Mouse (Mus musculus): ENCODE results near the gene Klf11.
"Not testable (repeated sequence)": the region's sequence is repeated elsewhere in the genome, so short reads cannot be mapped to it uniquely, and the experiment has no call there.

Gene Klf11

GRCm38 (mm10) chr12:24651063-24651557 lies at the start of gene Klf11:
Gene Klf11, plus strand, starts transcription at chr12:24651274.
- DNase-seq (ENCODE audit: low spot score in 2 of 2): peak; percentile 96 to 99

GRCm38 (mm10) chr12:24603266-24603665 lies 47.8 kb upstream of the Klf11 start:
- DNase-seq (ENCODE audit: low spot score in 2 of 2): peak; percentile 60 to 76

- no peak for DNase-seq (ENCODE audit: low spot score in 2 of 2)
Measured at GRCm38 (mm10) chr12:24606166-24606565, 44.9 kb upstream of the Klf11 start.

GRCm38 (mm10) chr12:24612591-24612990 lies 38.5 kb upstream of the Klf11 start:
- DNase-seq (ENCODE audit: low spot score in 2 of 2): no peak

GRCm38 (mm10) chr12:24614452-24615075 lies 36.5 kb upstream of the Klf11 start:
- DNase-seq (ENCODE audit: low spot score in 2 of 2): no peak

- no peak for DNase-seq (ENCODE audit: low spot score in 2 of 2)
Measured at GRCm38 (mm10) chr12:24615140-24615539, 35.9 kb upstream of the Klf11 start.

- DNase-seq (ENCODE audit: low spot score in 2 of 2): no peak
Measured at GRCm38 (mm10) chr12:24619436-24619835, 31.6 kb upstream of the Klf11 start.

GRCm38 (mm10) chr12:24623486-24624251 lies 27.4 kb upstream of the Klf11 start:
- DNase-seq (ENCODE audit: low spot score in 2 of 2): no peak

GRCm38 (mm10) chr12:24626401-24626800 lies 24.7 kb upstream of the Klf11 start:
- no peak for DNase-seq (ENCODE audit: low spot score in 2 of 2)

GRCm38 (mm10) chr12:24627215-24627614 lies 23.9 kb upstream of the Klf11 start:
- no peak for DNase-seq (ENCODE audit: low spot score in 2 of 2)

GRCm38 (mm10) chr12:24630220-24630619 lies 20.9 kb upstream of the Klf11 start:
- DNase-seq (ENCODE audit: low spot score in 2 of 2): no peak

- DNase-seq (ENCODE audit: low spot score in 2 of 2): no peak
Measured at GRCm38 (mm10) chr12:24632404-24632803, 18.7 kb upstream of the Klf11 start.

- DNase-seq (ENCODE audit: low spot score in 2 of 2): no peak
Measured at GRCm38 (mm10) chr12:24633753-24634191, 17.3 kb upstream of the Klf11 start.

GRCm38 (mm10) chr12:24634212-24634611 lies 16.9 kb upstream of the Klf11 start:
- no peak for DNase-seq (ENCODE audit: low spot score in 2 of 2)

GRCm38 (mm10) chr12:24634648-24635047 lies 16.4 kb upstream of the Klf11 start:
- no peak for DNase-seq (ENCODE audit: low spot score in 2 of 2)

GRCm38 (mm10) chr12:24638787-24639186 lies 12.3 kb upstream of the Klf11 start:
- DNase-seq (ENCODE audit: low spot score in 2 of 2): not testable (repeated sequence)

GRCm38 (mm10) chr12:24642370-24642802 lies 8.7 kb upstream of the Klf11 start:
- DNase-seq (ENCODE audit: low spot score in 2 of 2): peak; percentile 71 to 88

- DNase-seq (ENCODE audit: low spot score in 2 of 2): no peak
Measured at GRCm38 (mm10) chr12:24644125-24644571, 6.9 kb upstream of the Klf11 start.

GRCm38 (mm10) chr12:24645901-24646300 lies 5.2 kb upstream of the Klf11 start:
- no peak for DNase-seq (ENCODE audit: low spot score in 2 of 2)

GRCm38 (mm10) chr12:24648094-24648493 lies 3.0 kb upstream of the Klf11 start:
- DNase-seq (ENCODE audit: low spot score in 2 of 2): no peak

- no peak for DNase-seq (ENCODE audit: low spot score in 2 of 2)
Measured at GRCm38 (mm10) chr12:24650415-24651062, 535 bp upstream of the Klf11 start.

GRCm38 (mm10) chr12:24651642-24652342 lies 718 bp downstream of the Klf11 start:
- peak; percentile 73 to 89 for DNase-seq (ENCODE audit: low spot score in 2 of 2)

All from cerebellum, postnatal 4 days (tissue).